Mouse (Mus musculus) liver, embryonic 12.5 days (tissue): Measurements from ENCODE around the gene Slc6a21. TPM values are rescaled to one million over a fixed set of nuclear protein-coding genes. Genes with fewer than 3 reads are reported as not detected.

ENCODE experiments used
- ATAC-seq: fragments of 200-750 bp; cut with Nextera tagmentation; 2 replicates; pipeline ENCODE4 v1.8.0; 2017; ENCODE audit warnings: moderate number of reproducible peaks, mild to moderate bottlenecking, moderate library complexity
- H3K27ac ChIP-seq: fragments of 300-500 bp; sonication (generic); 2 replicates; pipeline ENCODE4 v1.5.1; 2016; ENCODE audit warnings: mild to moderate bottlenecking
- H3K27me3 ChIP-seq: fragments of 300-500 bp; sonication (generic); replicated peaks from 2 replicates; pipeline ENCODE4 v1.6.1; 2016; ENCODE audit warnings: mild to moderate bottlenecking, moderate library complexity
- H3K36me3 ChIP-seq: fragments of 300-500 bp; sonication (generic); 2 replicates; pipeline ENCODE4 v1.6.1; 2016; ENCODE audit warnings: mild to moderate bottlenecking, moderate library complexity
- H3K4me1 ChIP-seq: fragments of 300-500 bp; sonication (generic); 2 replicates; pipeline ENCODE4 v1.6.1; 2016
- H3K4me2 ChIP-seq: fragments of 300-500 bp; sonication (generic); 2 replicates; pipeline ENCODE4 v1.6.1; 2016; ENCODE audit warnings: mild to moderate bottlenecking, moderate library complexity
- H3K4me3 ChIP-seq: fragments of 300-500 bp; sonication (generic); 2 replicates; pipeline ENCODE4 v1.5.1; 2016; ENCODE audit warnings: mild to moderate bottlenecking, moderate library complexity
- H3K9ac ChIP-seq: fragments of 300-500 bp; sonication (generic); 2 replicates; pipeline ENCODE4 v1.6.1; 2016; ENCODE audit warnings: mild to moderate bottlenecking, moderate library complexity
- H3K9me3 ChIP-seq: fragments of 300-500 bp; sonication (generic); replicated peaks from 2 replicates; pipeline ENCODE4 v1.6.1; 2016; ENCODE audit warnings: mild to moderate bottlenecking, moderate library complexity
- WGBS: fragments of 180-500 bp; shearing (Covaris S2); methylation state at CpG from one replicate; pipeline ENCODE4 v1.1.7; 2016; ENCODE audit not compliant: insufficient replicate concordance; 5-methylcytosine and 5-hydroxymethylcytosine counted together
- polyA plus RNA-seq: library from polyadenylated mRNA; unstranded; fragments of >200 nt; fragmentation: Nextera tagmentation; extraction: Ambion mirVana; gene quantifications from 2 replicates; pipeline ENCODE4 v1.2.1, GENCODE M21; 2016

The Slc6a21 gene
- polyA plus RNA-seq, 1 experiment from 2014 or later, result not detected

DNA sequence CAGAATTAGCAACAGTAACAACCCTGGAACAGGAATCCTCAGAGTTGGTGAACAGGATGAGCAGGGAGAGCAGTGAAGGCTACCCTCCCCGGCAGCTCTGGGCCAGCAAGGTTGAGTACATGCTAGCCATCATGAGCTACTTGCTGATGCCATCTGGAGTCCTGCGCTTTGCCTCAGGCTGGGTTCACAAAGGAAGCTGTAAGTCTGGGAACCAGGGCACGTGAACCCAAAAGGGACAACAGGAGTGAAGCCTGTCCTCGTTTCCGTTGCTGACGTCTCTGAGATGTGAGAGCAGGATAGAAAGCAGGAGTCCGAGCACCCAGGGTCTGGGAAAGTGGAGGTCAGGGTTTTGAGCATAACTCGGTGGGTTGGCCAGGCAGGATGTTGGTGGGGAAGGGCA is 18.0 kb upstream of the Slc6a21 start:
- Histone ChIP-seq H3K4me2 (no peak overlapping the region), H3K36me3 (no peaks in the 10 kb centered on the region), H3K4me3 (no peak overlapping the region), H3K27ac (no peak overlapping the region), H3K9ac (no peak overlapping the region), H3K9me3 (no peaks in the 10 kb centered on the region), H3K4me1 (no peaks in the 10 kb centered on the region), H3K27me3 (peaks cover 40% of the 10 kb centered on the region)
- no peak for ATAC-seq
- WGBS, result 72% methylated on average over 8 of the region's 8 CpGs

DNA sequence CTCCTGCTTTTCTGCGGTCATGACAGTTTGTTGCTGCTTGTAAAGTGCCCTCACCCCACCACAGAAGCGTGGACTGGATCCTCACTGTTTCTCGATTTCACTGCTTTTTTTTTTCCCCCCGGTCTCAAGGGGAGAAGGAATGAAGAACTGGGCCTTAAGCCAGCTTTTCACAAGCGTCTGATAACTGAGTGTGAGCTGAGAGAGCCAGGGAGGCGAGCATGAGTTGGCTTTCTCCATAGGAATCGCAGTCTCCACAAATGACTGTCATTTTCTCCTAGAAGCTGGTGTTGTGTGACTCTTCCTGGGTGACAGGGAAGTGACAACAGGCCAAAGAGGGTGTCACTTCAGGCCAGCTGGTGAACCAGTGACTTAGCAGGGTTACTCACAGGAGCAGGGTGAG is 15.0 kb upstream of the Slc6a21 start:
- H3K9me3 ChIP-seq, result no peaks in the 10 kb centered on the region
- H3K4me3 ChIP-seq, result no peak overlapping the region
- ATAC-seq, result no peak
- peaks cover 38% of the 10 kb centered on the region for H3K27me3 ChIP-seq
- no peak overlapping the region for H3K9ac ChIP-seq
- 44% methylated on average over 7 of the region's 7 CpGs for WGBS
- no peaks in the 10 kb centered on the region for H3K4me1 ChIP-seq
- no peaks in the 10 kb centered on the region for H3K36me3 ChIP-seq
- no peak overlapping the region for H3K27ac ChIP-seq
- H3K4me2 ChIP-seq, result no peak overlapping the region

GRCm38 (mm10) chr7:45263006-45263607 is 14.2 kb upstream of the Slc6a21 start:
- Histone ChIP-seq H3K4me1 (no peaks in the 10 kb centered on the region), H3K4me2 (no peak overlapping the region), H3K4me3 (no peak overlapping the region), H3K9me3 (no peaks in the 10 kb centered on the region), H3K36me3 (no peaks in the 10 kb centered on the region), H3K27ac (no peak overlapping the region), H3K27me3 (peaks cover 39% of the 10 kb centered on the region), H3K9ac (no peak overlapping the region)
- 57% methylated on average over 7 of the region's 7 CpGs for WGBS
- ATAC-seq, result no peak

GRCm38 (mm10) chr7:45264348-45264747 is 13.0 kb upstream of the Slc6a21 start:
- H3K9ac ChIP-seq, result no peak overlapping the region
- no peaks in the 10 kb centered on the region for H3K4me1 ChIP-seq
- H3K4me2 ChIP-seq, result no peak overlapping the region
- H3K9me3 ChIP-seq, result no peaks in the 10 kb centered on the region
- 51% methylated on average over 3 of the region's 3 CpGs for WGBS
- H3K4me3 ChIP-seq, result no peak overlapping the region
- H3K36me3 ChIP-seq, result no peaks in the 10 kb centered on the region
- peaks cover 48% of the 10 kb centered on the region for H3K27me3 ChIP-seq
- ATAC-seq, result no peak
- H3K27ac ChIP-seq, result no peak overlapping the region

DNA sequence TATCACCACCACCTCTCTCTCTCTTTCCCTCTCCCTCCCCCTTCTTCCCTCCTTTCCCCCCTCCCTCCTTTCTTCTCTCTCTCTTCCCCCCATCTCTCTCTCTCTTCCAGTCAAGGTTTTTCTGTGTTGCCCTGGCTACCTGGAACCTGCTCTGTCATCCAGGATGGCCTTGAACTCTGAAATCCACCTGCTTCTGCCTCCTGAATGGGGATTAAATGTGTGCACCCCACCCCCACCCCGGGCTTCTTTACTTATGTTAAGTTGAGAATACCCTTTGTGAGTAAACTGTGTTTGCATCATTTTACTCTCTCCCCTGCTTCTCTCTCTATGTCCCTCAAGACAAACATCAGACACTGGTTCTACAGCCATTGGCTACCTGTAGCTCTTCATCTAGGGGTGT is 11.8 kb upstream of the Slc6a21 start:
- WGBS, result 50% methylated on average over 1 of the region's 1 CpGs
- H3K27me3 ChIP-seq, result peaks cover 42% of the 10 kb centered on the region
- no peak overlapping the region for H3K27ac ChIP-seq
- no peak for ATAC-seq
- H3K4me3 ChIP-seq, result no peak overlapping the region
- H3K36me3 ChIP-seq, result no peaks in the 10 kb centered on the region
- no peaks in the 10 kb centered on the region for H3K9me3 ChIP-seq
- no peak overlapping the region for H3K9ac ChIP-seq
- no peak overlapping the region for H3K4me2 ChIP-seq
- H3K4me1 ChIP-seq, result no peaks in the 10 kb centered on the region

DNA sequence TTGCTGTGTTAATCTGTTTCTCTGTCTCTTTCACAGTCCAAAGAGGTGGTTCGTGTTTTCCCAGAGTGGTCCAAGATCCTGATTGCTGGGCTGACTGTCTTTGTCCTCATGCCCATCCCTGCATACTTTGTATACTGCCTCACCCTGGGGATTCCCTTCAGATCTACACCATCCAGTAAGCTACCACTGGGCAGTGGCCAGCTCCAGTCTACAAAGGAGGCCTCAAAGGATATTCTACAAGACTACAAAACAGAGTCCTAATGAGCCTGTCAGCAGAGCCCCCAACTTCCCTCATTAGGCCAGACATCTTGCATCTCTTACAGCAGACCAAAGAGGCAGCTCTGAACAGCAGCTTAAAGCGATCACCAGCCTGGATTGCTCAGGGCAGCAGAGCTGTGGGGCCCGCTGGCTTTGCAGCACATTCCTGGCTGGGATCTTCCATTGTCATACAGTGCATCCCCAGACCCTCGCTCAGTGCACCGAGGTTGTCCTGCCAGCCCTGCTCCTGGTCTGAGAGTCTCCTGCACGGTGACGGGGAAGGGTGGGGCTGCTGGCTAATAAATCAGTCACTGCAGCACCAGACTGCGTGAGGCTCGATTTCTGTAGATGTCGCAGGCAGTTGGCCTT is 4.4 kb upstream of the Slc6a21 start:
- ATAC-seq, result no peak
- Histone ChIP-seq H3K9me3 (no peaks in the 10 kb centered on the region), H3K27me3 (peaks cover 27% of the 10 kb centered on the region), H3K27ac (no peak overlapping the region), H3K9ac (no peak overlapping the region), H3K36me3 (no peaks in the 10 kb centered on the region), H3K4me2 (no peak overlapping the region), H3K4me3 (no peak overlapping the region), H3K4me1 (peaks cover 4% of the 10 kb centered on the region)
- 69% methylated on average over 10 of the region's 10 CpGs for WGBS

DNA sequence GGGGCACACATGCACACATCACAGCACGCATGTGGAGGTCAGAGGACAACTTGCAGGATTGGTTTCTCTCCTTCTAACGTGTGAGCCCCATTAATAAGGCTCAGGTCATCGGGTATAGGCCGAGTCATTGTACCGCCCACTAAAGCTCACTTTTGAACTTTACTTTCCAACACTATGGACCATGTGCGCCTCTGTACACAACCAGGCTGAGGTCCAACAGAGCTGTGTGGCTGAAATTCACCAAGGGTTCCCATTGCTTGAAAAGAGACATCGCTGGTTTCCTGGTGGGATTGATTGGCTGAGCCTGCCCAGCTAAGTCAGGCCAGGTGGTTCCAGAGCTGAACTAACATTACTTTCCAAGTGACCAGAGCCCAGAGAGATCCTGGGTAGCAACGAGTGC is 3.6 kb upstream of the Slc6a21 start:
- Histone ChIP-seq H3K9me3 (no peaks in the 10 kb centered on the region), H3K36me3 (no peaks in the 10 kb centered on the region), H3K27me3 (peaks cover 23% of the 10 kb centered on the region), H3K9ac (no peak overlapping the region), H3K4me3 (no peak overlapping the region), H3K4me1 (peaks cover 4% of the 10 kb centered on the region), H3K27ac (no peak overlapping the region), H3K4me2 (no peak overlapping the region)
- no peak for ATAC-seq
- WGBS, result 69% methylated on average over 8 of the region's 8 CpGs

- 68% methylated on average over 13 of the region's 13 CpGs for WGBS
Observed at GRCm38 (mm10) chr7:45286486-45286885, 9.2 kb downstream of the Slc6a21 start.

DNA sequence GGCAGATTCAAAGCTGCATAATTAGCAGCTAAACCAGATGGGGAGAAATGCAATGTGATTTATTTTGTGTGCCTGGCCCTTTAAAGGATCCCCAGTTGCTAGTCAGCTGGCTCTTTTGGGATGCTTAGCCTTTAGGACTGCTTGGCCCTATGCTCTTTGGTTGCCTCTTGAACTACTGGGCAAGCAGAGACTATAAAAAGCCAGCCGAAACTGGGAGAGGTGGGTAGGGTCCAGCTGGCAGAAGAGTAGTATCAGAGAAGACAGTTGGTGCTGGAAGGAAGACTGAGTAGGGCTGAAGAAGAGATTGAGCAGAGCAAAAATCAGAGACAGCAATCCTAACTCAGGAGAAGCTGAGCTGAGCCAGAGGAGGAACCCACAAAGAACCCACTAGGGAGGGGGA is 19.3 kb downstream of the Slc6a21 start:
- Histone ChIP-seq H3K4me2 (no peak overlapping the region), H3K36me3 (no peaks in the 10 kb centered on the region), H3K27me3 (peaks cover 25% of the 10 kb centered on the region), H3K9me3 (no peaks in the 10 kb centered on the region), H3K9ac (no peak overlapping the region), H3K4me3 (no peak overlapping the region), H3K4me1 (no peaks in the 10 kb centered on the region), H3K27ac (no peak overlapping the region)
- ATAC-seq, result no peak
- WGBS, result 68% methylated on average over 1 of the region's 1 CpGs

More at GRCm38 (mm10) chr7:45286486-45286885, 9.2 kb downstream of the Slc6a21 start:
- no peak for ATAC-seq
- Histone ChIP-seq H3K9me3 (no peaks in the 10 kb centered on the region), H3K4me1 (no peaks in the 10 kb centered on the region), H3K27ac (no peak overlapping the region), H3K36me3 (no peaks in the 10 kb centered on the region), H3K27me3 (peaks cover 11% of the 10 kb centered on the region; the same call in 1 of the 2 replicates), H3K4me2 (no peak overlapping the region), H3K9ac (no peak overlapping the region), H3K4me3 (no peak overlapping the region)

GRCm38 (mm10) chr7:45297563-45297962 is 20.2 kb downstream of the Slc6a21 start:
- no peak overlapping the region for H3K4me3 ChIP-seq
- no peak overlapping the region for H3K9ac ChIP-seq
- 58% methylated on average over 3 of the region's 3 CpGs for WGBS
- no peak for ATAC-seq
- no peaks in the 10 kb centered on the region for H3K9me3 ChIP-seq
- H3K4me2 ChIP-seq, result no peak overlapping the region
- H3K4me1 ChIP-seq, result no peaks in the 10 kb centered on the region
- H3K27me3 ChIP-seq, result peaks cover 28% of the 10 kb centered on the region
- no peak overlapping the region for H3K27ac ChIP-seq
- no peaks in the 10 kb centered on the region for H3K36me3 ChIP-seq

GRCm38 (mm10) chr7:45299752-45300151 is 22.4 kb downstream of the Slc6a21 start:
- WGBS, result 11% methylated on average over 5 of the region's 5 CpGs
- peaks cover 28% of the 10 kb centered on the region for H3K27me3 ChIP-seq
- no peaks in the 10 kb centered on the region for H3K36me3 ChIP-seq
- no peak overlapping the region for H3K4me3 ChIP-seq
- no peak overlapping the region for H3K27ac ChIP-seq
- H3K9me3 ChIP-seq, result no peaks in the 10 kb centered on the region
- H3K4me1 ChIP-seq, result peaks cover 4% of the 10 kb centered on the region
- H3K4me2 ChIP-seq, result no peak overlapping the region
- ATAC-seq, result peak; percentile 49; the same call in 1 of the 2 replicates
- no peak overlapping the region for H3K9ac ChIP-seq

- H3K4me3 ChIP-seq, result no peak overlapping the region
Observed at GRCm38 (mm10) chr7:45300270-45300669, 23.0 kb downstream of the Slc6a21 start.

DNA sequence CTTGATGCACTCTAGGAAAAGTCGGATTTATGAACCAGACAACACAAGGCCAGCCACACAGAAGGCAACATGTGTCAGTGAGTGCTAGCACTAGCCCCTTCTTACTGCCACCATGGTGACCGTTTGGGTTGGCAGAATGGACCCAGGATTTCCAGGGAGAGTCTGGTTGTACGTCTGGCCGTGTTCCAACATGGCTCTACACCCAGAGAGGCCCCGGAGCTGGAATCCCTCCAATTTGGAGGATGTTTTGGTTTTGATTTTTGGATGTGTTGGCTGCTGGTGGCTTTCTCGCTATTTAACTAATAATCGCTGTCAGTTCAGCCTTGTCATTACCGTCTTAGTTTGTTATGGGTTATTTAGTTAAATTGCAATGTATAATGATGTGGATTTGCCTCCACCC is 25.3 kb downstream of the Slc6a21 start:
- no peak overlapping the region for H3K4me3 ChIP-seq
- H3K9ac ChIP-seq, result no peak overlapping the region
- no peaks in the 10 kb centered on the region for H3K9me3 ChIP-seq
- ATAC-seq, result no peak
- H3K4me1 ChIP-seq, result peaks cover 13% of the 10 kb centered on the region
- no peak overlapping the region for H3K4me2 ChIP-seq
- no peaks in the 10 kb centered on the region for H3K36me3 ChIP-seq
- WGBS, result 73% methylated on average over 8 of the region's 8 CpGs
- no peak overlapping the region for H3K27ac ChIP-seq
- H3K27me3 ChIP-seq, result peaks cover 28% of the 10 kb centered on the region

More at GRCm38 (mm10) chr7:45300270-45300669, 23.0 kb downstream of the Slc6a21 start:
- WGBS, result 18% methylated on average over 6 of the region's 6 CpGs
- Histone ChIP-seq H3K9ac (no peak overlapping the region), H3K9me3 (no peaks in the 10 kb centered on the region), H3K27ac (no peak overlapping the region), H3K36me3 (no peaks in the 10 kb centered on the region), H3K27me3 (peaks cover 28% of the 10 kb centered on the region), H3K4me2 (no peak overlapping the region), H3K4me1 (peaks cover 9% of the 10 kb centered on the region)
- no peak for ATAC-seq
